Mouse (Mus musculus) granulocyte monocyte progenitor cell, adult 5-6 weeks (primary cell): ENCODE data around the gene Ddx56. TPM values are rescaled to one million over a fixed set of nuclear protein-coding genes. Genes with fewer than 3 reads are reported as not detected.
A peak's percentile ranks its signal among the peaks of the same experiment; 100 is the strongest.
"Not testable (repeated sequence)": the region's sequence is repeated elsewhere in the genome, so short reads cannot be mapped to it uniquely, and the experiment has no call there.

Experiments used
- ATAC-seq: replicated peaks from 2 replicates; pipeline ENCODE4 v1.8.0; 2016; ENCODE audit warnings: mild to moderate bottlenecking, moderate TSS enrichment, inconsistent platforms; ENCODE audit not compliant: poor library complexity, severe bottlenecking
- total RNA-seq, 2 experiments: library from RNA; stranded (forward) in 1 of 2; stranded (reverse) in 1 of 2; fragments of 200-712, 200-1000 nt in 1 of 2; fragments of >200 nt in 1 of 2; fragmentation: Nextera tagmentation in 1 of 2; gene quantifications; 2 replicates each; pipeline ENCODE4 v1.2.3; 2014 to 2017

Gene Ddx56
- total RNA-seq, 2 experiments from 2014 or later: 50.7 to 51.7 TPM

- 0 out of 2 replicates have a peak, but pooled peaks have one; percentile 23 for ATAC-seq
These were observed 6.0 kb upstream of the Ddx56 start for GRCm38 (mm10) chr11:6273607-6274006.

- ATAC-seq: no peak
These were observed 951 bp downstream of the Ddx56 start for GRCm38 (mm10) chr11:6266621-6267020.

- ATAC-seq: peak; percentile 85
These were observed 6.0 kb downstream of the Ddx56 start for GRCm38 (mm10) chr11:6261434-6262082.

DNA sequence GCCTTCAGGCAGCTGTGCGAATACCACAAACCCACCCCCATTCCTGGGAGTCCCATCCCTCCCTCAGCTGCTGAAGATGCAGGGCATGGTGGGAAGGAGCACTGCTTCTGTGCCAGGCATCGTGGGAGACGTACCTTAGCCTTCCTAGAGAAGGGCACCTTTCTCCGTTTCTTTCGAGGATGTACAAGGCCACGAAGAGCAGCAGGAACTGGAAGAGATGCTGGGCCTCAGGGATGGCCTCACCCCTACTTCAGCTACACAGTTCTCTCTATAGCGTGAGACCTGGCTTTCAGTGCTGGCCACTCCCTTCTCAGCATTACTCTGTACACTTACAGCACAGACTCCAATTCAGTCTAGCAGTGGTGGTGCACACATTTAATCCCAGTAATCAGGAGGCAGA lies 8.2 kb downstream of the Ddx56 start:
- no peak for ATAC-seq

- ATAC-seq: no peak
These were observed 11.0 kb downstream of the Ddx56 start for GRCm38 (mm10) chr11:6256490-6257072.

- ATAC-seq: not testable (repeated sequence)
These were observed 13.0 kb downstream of the Ddx56 start for GRCm38 (mm10) chr11:6254602-6255001.

- ATAC-seq: no peak
These were observed 14.7 kb downstream of the Ddx56 start for GRCm38 (mm10) chr11:6252824-6253223.

DNA sequence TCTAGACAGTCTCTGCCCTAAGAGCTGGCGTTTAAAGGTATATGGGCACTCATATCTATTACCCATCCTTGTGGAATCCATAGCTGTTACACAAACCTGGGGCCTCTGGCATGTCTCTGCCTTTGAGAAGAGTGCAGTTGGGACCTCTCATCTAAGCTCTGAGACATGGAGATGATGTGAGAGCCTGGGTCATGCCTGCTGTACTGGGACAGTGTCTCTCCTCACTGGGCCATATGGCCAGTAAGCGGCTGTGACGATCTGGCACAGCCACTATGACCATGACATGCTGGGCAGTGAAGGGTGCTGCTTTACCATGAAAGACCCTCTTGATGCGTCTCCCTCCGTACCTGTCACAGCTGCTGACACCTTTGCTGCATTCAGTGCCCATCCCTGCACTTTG lies 15.3 kb downstream of the Ddx56 start:
- no peak for ATAC-seq

GRCm38 (mm10) chr11:6244707-6245106 lies 22.9 kb downstream of the Ddx56 start:
- no peak for ATAC-seq

GRCm38 (mm10) chr11:6233025-6233424 lies 34.5 kb downstream of the Ddx56 start:
- ATAC-seq: no peak

DNA sequence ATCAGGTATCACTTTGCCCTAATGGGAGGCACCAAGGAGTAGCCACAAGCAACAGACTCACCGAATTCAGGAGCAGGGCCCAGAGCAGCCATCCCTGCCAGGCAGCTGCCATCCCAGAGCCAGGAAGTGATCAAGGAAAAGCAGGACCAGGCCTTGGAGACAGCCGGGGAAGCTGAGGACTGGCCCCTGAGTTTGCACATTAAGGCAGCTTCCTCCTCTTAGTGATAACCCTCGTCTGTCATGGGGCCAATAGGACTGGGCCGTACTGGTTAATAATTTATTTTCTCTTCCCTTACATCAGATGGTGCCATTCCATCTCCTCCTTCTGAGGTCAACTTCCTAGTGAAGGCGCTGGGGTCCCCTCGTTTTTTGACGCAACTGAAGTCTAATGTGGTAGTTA lies 37.6 kb downstream of the Ddx56 start, which contains the start of gene Npc1l1:
Npc1l1 (minus strand) TSS at position 132 of the 400 bp plus-strand sequence.
- no peak for ATAC-seq

- no peak for ATAC-seq
These were observed 42.9 kb downstream of the Ddx56 start for GRCm38 (mm10) chr11:6224541-6225229.

DNA sequence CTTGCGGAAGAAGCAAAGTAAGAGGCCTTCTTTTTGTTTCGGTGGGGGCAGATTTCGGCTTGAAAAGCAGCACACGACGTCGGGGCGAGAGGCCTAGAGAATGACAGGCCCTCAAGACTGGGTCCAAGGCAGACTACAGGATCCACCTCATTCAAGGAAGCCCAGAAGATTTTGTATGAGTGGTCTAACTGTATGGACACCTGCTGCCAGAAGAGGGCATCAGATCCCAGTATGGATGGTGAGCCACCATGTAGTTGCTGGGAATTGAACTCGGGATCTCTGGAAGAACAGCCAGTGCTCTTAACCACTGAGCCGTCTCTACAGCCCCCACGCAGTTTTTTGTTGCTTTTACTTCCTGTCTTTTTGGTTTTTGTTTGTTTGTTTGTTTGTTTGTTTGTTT lies 45.4 kb downstream of the Ddx56 start:
- ATAC-seq: no peak

DNA sequence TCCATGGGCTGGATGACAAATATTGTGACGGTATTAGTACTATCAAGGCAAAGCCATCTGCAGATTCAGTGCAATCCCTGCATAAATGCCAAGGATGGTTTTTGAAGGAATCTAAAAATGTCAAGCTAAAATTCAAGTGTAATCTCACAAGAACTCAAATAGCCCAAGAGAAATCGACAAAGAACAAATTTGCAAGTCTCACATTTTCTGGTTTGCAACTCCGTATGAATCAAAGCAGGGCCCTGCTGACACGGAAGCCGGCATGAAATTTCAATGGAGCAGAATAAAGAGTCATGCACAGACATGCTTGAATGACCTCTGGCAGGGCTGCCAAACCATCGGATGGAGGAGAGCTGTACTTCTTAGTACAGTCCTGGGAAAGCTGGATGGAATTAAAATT lies 47.6 kb downstream of the Ddx56 start:
- ATAC-seq: no peak

DNA sequence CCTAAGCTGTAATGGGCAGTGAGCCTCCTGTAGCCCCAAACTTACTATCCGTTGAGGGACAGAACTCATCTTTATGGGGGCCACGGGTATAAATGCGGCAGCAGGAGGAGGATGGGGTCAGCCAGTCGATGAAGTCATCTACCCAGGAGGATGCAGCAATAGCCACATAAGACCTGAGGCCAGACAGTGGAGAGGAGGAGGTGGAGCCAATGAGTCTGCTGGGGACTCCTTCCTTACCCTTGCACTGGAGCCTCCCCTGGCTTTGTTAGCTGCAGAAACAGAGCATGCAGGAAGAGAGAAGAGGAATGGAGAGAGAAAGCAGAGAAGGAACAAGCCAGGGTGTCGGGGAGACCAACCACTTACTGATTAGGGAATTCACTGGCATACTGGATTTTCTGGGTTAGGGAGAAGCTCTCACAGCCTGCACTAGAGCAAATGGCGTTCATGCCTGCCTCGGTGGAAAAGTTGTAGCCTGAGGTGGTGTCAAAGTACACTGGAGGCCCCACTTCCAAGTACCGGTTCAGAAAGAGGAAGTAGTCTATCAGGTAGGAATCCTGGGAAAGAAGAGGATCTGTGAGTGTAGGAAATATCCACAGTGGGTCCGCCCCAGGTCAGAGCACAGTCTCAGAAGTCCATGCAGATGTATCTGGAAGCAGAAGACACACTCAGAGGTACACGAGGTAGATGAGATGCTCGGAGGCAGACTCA lies 49.2 kb downstream of the Ddx56 start:
- peak; percentile 22; the same call in 1 of the 2 replicates for ATAC-seq

GRCm38 (mm10) chr11:6216834-6217233 lies 50.7 kb downstream of the Ddx56 start:
- no peak for ATAC-seq

Other genes starting within 250 kb of the Ddx56 start
- 1.0 and 2.5 TPM in 2 replicates for gene Camk2b, start 201.4 kb downstream of the Ddx56 start, total RNA-seq (2014; fragmentation: Nextera tagmentation)
- 1.8 and 2.7 TPM in 2 replicates for gene Camk2b, start 201.4 kb downstream of the Ddx56 start, total RNA-seq (2017)
- not detected in 2 replicates for gene A730071L15Rik, start 67.7 kb downstream of the Ddx56 start, total RNA-seq (2014; fragmentation: Nextera tagmentation)
- gene A730071L15Rik, start 67.7 kb downstream of the Ddx56 start, total RNA-seq (2017): 1.3 TPM in 1 of 2 replicates, not detected in the other
- gene Nudcd3, start 67.4 kb downstream of the Ddx56 start, total RNA-seq (2014; fragmentation: Nextera tagmentation): 27.0 and 29.7 TPM in 2 replicates
- gene Nudcd3, start 67.4 kb downstream of the Ddx56 start, total RNA-seq (2017): 27.0 and 35.4 TPM in 2 replicates
- not detected in 2 replicates for gene Npc1l1, start 37.6 kb downstream of the Ddx56 start, total RNA-seq (2014; fragmentation: Nextera tagmentation)
- not detected in 2 replicates for gene Npc1l1, start 37.6 kb downstream of the Ddx56 start, total RNA-seq (2017)
- gene Tmed4, start 7.1 kb upstream of the Ddx56 start, total RNA-seq (2014; fragmentation: Nextera tagmentation): 41.8 and 47.2 TPM in 2 replicates
- 39.8 and 50.5 TPM in 2 replicates for gene Tmed4, start 7.1 kb upstream of the Ddx56 start, total RNA-seq (2017)
- 144 and 151 TPM in 2 replicates for gene Ogdh, start 23.9 kb upstream of the Ddx56 start, total RNA-seq (2014; fragmentation: Nextera tagmentation)
- 91.3 and 116 TPM in 2 replicates for gene Ogdh, start 23.9 kb upstream of the Ddx56 start, total RNA-seq (2017)
- 39.9 and 62.9 TPM in 2 replicates for gene Zmiz2, start 121.3 kb upstream of the Ddx56 start, total RNA-seq (2014; fragmentation: Nextera tagmentation)
- 6.1 and 10.6 TPM in 2 replicates for gene Zmiz2, start 121.3 kb upstream of the Ddx56 start, total RNA-seq (2017)
- 4,322 and 4,754 TPM in 2 replicates for gene Ppia, start 147.7 kb upstream of the Ddx56 start, total RNA-seq (2014; fragmentation: Nextera tagmentation)
- gene Ppia, start 147.7 kb upstream of the Ddx56 start, total RNA-seq (2017): 1,769 and 2,269 TPM in 2 replicates
- 152 and 264 TPM in 2 replicates for gene H2afv, start 176.7 kb upstream of the Ddx56 start, total RNA-seq (2014; fragmentation: Nextera tagmentation)
- gene H2afv, start 176.7 kb upstream of the Ddx56 start, total RNA-seq (2017): 119 and 143 TPM in 2 replicates
- 29.3 and 36.4 TPM in 2 replicates for gene Purb, start 208.1 kb upstream of the Ddx56 start, total RNA-seq (2014; fragmentation: Nextera tagmentation)
- 35.7 and 43.4 TPM in 2 replicates for gene Purb, start 208.1 kb upstream of the Ddx56 start, total RNA-seq (2017)